Mouse (Mus musculus) frontal cortex, adult 2 months (tissue): ENCODE results near the gene Hepacam. TPM values are rescaled to one million over a fixed set of nuclear protein-coding genes. Genes with fewer than 3 reads are reported as not detected.

Experiments used
- DNase-seq, 2 experiments: peaks; one replicate each; pipeline ENCODE4 v3.0.0; 2022; ENCODE audit warnings: low spot score in 1 of 2; ENCODE audit errors: extremely low spot score in 1 of 2
- polyA plus RNA-seq: library from polyadenylated mRNA; depleted of rRNA; stranded (reverse); fragments of >200 nt; gene quantifications from 2 replicates; pipeline ENCODE4 v1.2.3, GENCODE M21; 2012; rRNA removed

Hepacam gene
- polyA plus RNA-seq, 1 experiment = 81.4 TPM

GRCm38 (mm10) chr9:37432720-37433421 is 65.7 kb downstream of the Hepacam start, which contains the start of gene Robo3:
Gene Robo3 (minus strand): TSS chr9:37433246.
- DNase-seq = no peak

- DNase-seq = no peak
These were observed 66.8 kb downstream of the Hepacam start for GRCm38 (mm10) chr9:37433823-37434560.

GRCm38 (mm10) chr9:37434932-37435331 is 67.8 kb downstream of the Hepacam start:
- DNase-seq = no peak

GRCm38 (mm10) chr9:37435616-37436015 is 68.5 kb downstream of the Hepacam start:
- no peak for DNase-seq

Other genes with a start within 250 kb of the Hepacam start
- gene Pknox2, start 219.9 kb upstream of the Hepacam start, polyA plus RNA-seq = 49.7 and 58.9 TPM in 2 replicates
- 9.0 TPM in 2 replicates for gene Tmem218, start 159.1 kb upstream of the Hepacam start, polyA plus RNA-seq
- gene Slc37a2, start 111.6 kb upstream of the Hepacam start, polyA plus RNA-seq = 2.7 and 3.1 TPM in 2 replicates
- 1.6 and 1.8 TPM in 2 replicates for gene Ccdc15, start 18.9 kb upstream of the Hepacam start, polyA plus RNA-seq
- gene Robo4, start 34.5 kb downstream of the Hepacam start, polyA plus RNA-seq = 5.6 and 5.8 TPM in 2 replicates
- gene Robo3, start 65.9 kb downstream of the Hepacam start, polyA plus RNA-seq = 26.3 and 43.8 TPM in 2 replicates
- 33.9 and 35.2 TPM in 2 replicates for gene Msantd2, start 122.0 kb downstream of the Hepacam start, polyA plus RNA-seq
- 28.9 and 31.3 TPM in 2 replicates for gene Esam, start 160.7 kb downstream of the Hepacam start, polyA plus RNA-seq
- gene Vsig2, start 171.9 kb downstream of the Hepacam start, polyA plus RNA-seq = 6.0 and 6.4 TPM in 2 replicates
- 1,218 and 1,912 TPM in 2 replicates for gene Nrgn, start 185.6 kb downstream of the Hepacam start, polyA plus RNA-seq
- 14.2 and 14.5 TPM in 2 replicates for gene Siae, start 188.3 kb downstream of the Hepacam start, polyA plus RNA-seq
- 6.7 and 7.1 TPM in 2 replicates for gene Spa17, start 246.4 kb downstream of the Hepacam start, polyA plus RNA-seq